Mouse (Mus musculus): ENCODE data around the gene Gm42715.
A peak's percentile ranks its signal among the peaks of the same experiment; 100 is the strongest.
"Not testable (repeated sequence)": the region's sequence is repeated elsewhere in the genome, so short reads cannot be mapped to it uniquely, and the experiment has no call there.

Gene Gm42715

GRCm38 (mm10) chr7:127497382-127497781 is 22.0 kb upstream of the Gm42715 start:
- DNase-seq (ENCODE audit: low read depth, low spot score): no peak

DNA sequence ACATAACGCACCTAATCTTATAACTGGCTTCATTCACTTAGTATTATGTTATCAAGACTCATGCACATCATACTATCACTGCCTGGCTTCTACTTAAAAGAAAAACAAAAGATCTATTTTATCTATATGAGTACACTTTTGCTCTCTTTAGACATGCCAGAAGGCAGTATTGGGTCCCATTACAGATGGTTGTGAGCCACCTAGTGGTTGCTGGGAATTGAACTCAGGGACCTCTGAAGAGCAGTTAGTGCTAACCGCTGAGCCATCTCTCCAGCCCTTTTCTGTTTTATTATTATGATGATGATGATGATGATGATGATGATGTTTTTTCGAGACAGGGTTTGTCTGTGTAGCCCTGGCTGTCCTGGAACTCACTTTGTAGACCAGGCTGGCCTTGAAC is 21.0 kb upstream of the Gm42715 start:
- peak; percentile 74 for DNase-seq (ENCODE audit: low read depth, low spot score)

- no peak for DNase-seq (ENCODE audit: low read depth, low spot score)
Observed at GRCm38 (mm10) chr7:127508291-127508690, 11.1 kb upstream of the Gm42715 start.

DNA sequence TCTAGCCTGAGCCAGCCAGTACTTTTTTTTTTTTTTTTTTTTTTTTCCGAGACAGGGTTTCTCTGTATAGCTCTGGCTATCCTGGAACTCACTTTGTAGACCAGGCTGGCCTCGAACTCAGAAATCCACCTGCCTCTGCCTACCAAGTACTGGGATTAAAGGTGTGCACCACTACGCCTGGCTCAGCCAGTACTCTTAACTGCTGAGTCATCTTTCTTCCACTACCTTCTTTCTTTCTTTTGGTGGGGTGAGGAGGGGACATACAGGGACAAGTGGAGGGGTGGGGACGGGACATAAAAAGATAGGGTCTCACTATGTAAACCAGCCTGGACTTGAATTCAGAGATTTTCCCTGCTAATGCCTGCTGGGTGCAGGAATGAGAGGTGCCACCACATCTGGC is 9.6 kb upstream of the Gm42715 start:
- DNase-seq (ENCODE audit: low read depth, low spot score): not testable (repeated sequence)

- DNase-seq (ENCODE audit: low read depth, low spot score): peak; percentile 20
Observed at GRCm38 (mm10) chr7:127511241-127511640, 8.1 kb upstream of the Gm42715 start.

DNA sequence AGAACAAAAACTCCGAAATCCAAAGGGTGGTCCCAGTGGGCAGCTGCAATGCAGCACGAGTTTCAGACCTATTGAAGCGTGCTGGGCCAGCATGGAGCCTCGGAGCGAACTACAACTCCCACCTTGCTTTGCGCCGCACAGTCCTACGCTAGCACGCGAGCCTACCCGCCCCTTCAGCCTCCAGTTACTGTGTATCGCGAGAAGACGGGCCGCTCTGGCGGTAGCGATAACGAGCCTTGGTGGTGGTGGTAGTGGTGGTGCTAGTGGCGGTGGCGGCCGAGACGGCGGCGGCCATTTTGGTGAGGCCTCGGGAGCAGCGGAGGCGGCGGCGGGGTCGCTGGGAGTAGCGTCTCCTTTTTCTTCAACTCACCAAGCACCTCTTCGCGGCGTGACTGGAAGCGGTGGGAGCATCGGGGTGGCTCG is 7.6 kb upstream of the Gm42715 start, which contains the start of gene Srcap:
Gene Srcap (plus strand): TSS at position 176 of the 423 bp plus-strand sequence.
- DNase-seq (ENCODE audit: low read depth, low spot score): peak; percentile 99

- DNase-seq (ENCODE audit: low read depth, low spot score): peak; percentile 97
Observed at GRCm38 (mm10) chr7:127512231-127513015, 7.0 kb upstream of the Gm42715 start.

GRCm38 (mm10) chr7:127513016-127513390 is 6.4 kb upstream of the Gm42715 start:
- DNase-seq (ENCODE audit: low read depth, low spot score): peak; percentile 72

DNA sequence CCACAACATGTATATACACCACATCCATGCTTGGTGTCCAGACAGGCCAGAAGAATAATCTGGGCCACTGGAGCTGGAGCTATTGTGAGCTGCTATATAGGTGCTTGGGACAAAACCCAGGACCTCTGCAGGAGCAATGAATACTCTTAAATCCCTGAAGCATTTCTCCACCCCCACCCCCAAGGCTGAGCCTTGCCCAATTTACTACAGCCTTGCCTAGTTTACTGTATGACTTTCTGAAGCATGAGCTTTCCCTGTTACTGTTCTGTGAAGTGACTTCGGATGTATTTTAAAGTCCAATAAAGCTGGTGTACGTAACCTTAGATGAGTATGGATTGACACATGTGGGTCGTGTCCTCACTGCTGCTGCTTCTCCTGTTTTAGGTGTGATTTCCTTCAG is 5.6 kb upstream of the Gm42715 start:
- DNase-seq (ENCODE audit: low read depth, low spot score): no peak

GRCm38 (mm10) chr7:127515846-127516245 is 3.5 kb upstream of the Gm42715 start:
- no peak for DNase-seq (ENCODE audit: low read depth, low spot score)

DNA sequence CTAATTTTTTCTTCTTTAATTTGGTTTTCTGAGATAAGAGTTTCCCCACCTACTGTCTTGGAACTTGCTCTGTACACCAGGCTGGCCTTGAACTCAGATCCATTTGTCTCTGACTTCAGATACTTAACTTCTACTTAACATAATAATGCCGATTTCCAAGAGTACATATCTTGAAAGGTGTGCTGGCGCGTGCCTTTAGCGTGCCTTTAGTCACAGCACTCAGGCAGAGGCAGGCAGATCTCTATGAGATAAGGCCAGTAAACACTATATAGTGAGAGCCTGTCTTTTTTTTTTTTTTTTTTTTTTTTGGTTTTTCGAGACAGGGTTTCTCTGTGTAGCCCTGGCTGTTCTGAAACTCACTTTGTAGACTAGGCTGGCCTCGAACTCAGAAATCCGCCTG is 3.0 kb upstream of the Gm42715 start:
- no peak for DNase-seq (ENCODE audit: low read depth, low spot score)

GRCm38 (mm10) chr7:127541671-127542070 is 22.3 kb downstream of the Gm42715 start:
- DNase-seq (ENCODE audit: low read depth, low spot score): no peak

DNA sequence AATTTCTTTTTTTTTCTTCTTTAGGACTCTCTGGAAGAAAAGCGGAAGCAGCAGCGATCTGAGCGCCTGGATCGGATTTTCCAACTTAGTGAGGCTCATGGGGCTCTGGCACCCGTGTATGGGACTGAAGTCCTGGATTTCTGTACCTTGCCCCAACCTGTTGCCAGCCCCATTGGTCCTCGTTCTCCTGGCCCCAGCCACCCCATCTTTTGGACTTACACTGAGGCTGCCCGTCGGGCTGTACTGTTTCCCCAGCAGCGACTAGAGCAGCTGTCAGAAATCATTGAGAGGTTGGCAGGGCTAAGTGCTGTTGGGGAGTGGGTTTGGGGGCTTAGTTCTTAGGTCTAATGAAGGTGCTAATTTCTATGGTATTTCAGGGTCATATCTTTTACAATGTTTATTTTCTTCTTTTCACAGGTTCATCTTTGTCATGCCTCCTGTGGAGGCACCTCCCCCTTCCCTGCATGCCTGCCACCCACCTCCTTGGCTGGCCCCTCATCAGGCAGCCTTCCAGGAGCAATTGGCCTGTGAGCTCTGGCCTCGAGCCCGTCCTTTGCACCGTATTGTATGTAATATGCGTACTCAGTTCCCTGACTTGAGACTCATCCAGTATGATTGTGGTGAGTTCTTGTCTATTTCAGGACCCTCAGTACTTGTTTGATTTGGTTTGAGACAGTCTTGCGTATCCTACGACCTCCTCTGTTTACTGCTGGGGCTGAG is 29.9 kb downstream of the Gm42715 start:
- DNase-seq (ENCODE audit: low read depth, low spot score): no peak

- DNase-seq (ENCODE audit: low read depth, low spot score): no peak
Observed at GRCm38 (mm10) chr7:127551558-127551957, 32.2 kb downstream of the Gm42715 start.

DNA sequence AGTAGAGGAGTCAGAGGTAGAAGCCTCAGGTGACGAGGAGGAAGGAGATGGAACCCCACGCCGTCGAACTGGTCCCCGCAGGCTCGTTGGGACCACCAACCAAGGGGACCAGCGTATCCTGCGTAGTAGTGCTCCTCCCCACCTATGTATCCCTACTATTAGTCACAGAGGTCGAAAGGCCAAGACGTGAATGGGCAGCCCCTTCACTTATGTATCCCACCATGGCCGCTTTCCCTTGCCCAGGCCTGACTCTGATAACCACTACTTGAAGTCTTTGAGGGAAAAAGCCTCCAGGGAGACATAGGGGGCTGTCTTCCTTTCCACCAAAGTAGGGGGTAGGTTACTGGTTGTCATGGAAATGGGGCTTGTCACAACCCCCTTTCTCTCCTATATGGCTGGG is 41.2 kb downstream of the Gm42715 start:
- no peak for DNase-seq (ENCODE audit: low read depth, low spot score)

- DNase-seq (ENCODE audit: low read depth, low spot score): no peak
Observed at GRCm38 (mm10) chr7:127561340-127561858, 42.0 kb downstream of the Gm42715 start, which contains the start of gene Tmem265. Tmem265 (plus strand) TSS chr7:127561390.

DNA sequence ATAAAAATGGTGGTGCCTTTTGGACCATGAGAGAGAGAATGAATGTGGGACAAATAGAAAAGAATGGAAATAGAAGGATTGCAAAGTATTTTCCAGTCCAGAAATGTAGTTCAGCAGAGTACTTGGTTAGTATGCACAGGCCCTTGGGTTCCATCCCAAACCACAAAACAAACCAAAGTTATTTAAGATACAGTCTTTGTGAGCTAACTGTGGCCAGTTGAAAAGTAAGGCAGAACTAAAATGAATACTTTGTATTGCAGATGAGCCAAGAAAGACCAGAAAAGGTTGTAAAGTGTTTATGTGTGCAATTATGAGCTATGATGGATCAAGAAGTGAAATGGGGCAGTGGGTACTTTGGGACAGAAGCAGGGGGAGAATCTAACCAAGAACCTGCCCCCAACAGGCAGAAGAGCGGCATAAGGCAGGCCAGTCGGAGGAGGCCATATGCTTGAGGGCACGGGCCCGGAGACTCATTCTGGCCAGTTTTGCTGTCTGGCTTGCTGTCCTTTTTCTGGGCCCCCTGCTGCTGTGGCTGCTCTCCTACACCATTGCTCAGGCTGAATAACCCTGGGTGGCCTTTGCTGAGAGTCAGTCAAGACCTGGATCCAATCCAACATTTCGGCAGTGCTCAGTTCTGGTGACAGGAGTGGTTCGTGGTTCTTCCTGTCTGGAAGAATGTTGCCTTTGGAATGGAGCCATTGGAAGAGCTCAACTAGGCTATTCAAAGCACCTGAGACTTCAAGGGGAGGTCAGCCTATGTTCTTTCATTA is 45.2 kb downstream of the Gm42715 start:
- DNase-seq (ENCODE audit: low read depth, low spot score): no peak

DNA sequence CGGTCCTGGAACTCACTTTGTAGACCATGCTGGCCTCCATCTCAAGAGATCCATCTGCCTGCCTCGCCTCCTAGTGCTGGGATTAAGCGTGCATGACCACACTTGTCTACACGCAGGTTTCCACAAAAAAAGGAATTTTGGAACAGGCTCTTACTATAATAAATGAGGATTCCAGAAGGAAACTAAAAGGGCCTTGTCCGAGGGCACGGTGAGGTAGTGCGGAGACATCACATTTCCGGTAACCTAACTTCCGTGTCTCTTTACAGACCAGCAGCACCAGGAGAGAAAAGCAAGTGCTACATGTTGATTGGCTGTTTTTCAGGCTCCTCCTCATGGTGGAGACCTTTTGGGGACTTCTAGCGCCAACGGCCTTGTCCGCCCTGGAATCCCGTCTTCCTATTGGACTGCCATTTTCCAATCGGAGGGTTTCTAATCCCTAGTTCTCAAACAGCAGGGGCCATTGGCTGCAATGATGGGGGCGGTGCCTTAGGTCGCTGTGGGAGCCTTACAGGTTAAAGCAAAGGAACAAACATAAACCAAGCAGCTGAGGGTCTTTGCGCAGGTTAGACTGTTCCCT is 53.6 kb downstream of the Gm42715 start, which contains the start of gene Phkg2:
Gene Phkg2 (plus strand): TSS at position 446 of the 577 bp plus-strand sequence.
- peak; percentile 96 for DNase-seq (ENCODE audit: low read depth, low spot score)

DNA sequence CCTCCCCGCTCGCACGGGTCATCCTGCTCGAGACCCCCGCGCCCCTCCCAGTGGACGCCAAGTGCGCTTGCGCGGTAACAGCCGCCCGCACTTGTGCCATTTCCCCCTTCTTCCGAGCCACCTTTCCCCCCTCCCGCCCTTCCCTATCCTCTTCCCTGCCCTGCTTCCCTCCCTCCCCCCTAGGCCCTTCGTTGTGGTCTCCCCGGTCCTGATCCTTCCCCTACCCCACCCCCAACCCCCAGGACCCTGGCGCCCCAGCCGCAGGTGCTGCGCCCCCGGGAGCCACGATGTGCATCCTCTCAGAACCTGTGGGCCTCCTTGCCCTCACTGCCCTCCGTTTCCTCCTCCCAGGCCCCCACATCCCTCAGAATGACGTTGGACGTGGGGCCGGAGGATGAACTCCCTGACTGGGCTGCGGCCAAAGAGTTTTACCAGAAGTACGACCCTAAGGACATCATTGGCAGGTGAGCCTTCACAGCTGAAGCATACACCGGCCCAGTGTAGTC is 54.2 kb downstream of the Gm42715 start:
- DNase-seq (ENCODE audit: low read depth, low spot score): no peak

GRCm38 (mm10) chr7:127574115-127574514 is 54.7 kb downstream of the Gm42715 start:
- peak; percentile 21 for DNase-seq (ENCODE audit: low read depth, low spot score)

DNA sequence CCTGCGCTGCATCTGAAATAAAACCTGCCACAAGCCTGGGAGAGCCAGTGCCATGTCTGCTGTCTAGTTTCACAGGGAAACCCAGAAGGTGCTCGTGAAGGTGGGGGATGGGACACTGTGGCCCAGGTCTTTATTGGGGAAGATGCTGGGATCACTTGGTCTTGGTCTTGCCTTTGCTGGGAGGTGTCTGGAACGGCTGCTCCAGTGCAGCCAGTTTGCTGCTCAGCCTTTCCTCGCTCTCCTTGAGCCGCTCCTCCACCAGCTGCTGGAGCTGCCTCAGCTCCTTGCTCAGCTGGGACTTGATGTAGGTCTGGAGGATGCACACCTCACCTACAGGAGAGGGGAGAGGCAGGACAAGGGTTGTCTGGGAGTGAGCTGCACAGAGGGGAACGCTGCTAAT is 63.9 kb downstream of the Gm42715 start:
- no peak for DNase-seq (ENCODE audit: low read depth, low spot score)
